Mouse (Mus musculus) large intestine, adult 2 months (tissue): ENCODE measurements around the gene Ist1. TPM values are rescaled to one million over a fixed set of nuclear protein-coding genes. Genes with fewer than 3 reads are reported as not detected.

ENCODE experiments used
- DNase-seq: peaks from one replicate; pipeline ENCODE4 v3.0.0-alpha.2; 2012; ENCODE audit warnings: low read depth, low spot score
- WGBS: fragments of 180-500 bp; shearing (Covaris S2); methylation state at CpG from one replicate; pipeline ENCODE4 v1.1.7; 2018; 5-methylcytosine and 5-hydroxymethylcytosine counted together
- polyA plus RNA-seq: library from polyadenylated mRNA; depleted of rRNA; stranded (reverse); fragments of >200 nt; gene quantifications from 2 replicates; pipeline ENCODE4 v1.2.3, GENCODE M21; 2012

Gene Ist1
- polyA plus RNA-seq, 1 experiment, result 54.0 TPM

- WGBS, result 33% methylated on average over 5 of the region's 5 CpGs
- no peak for DNase-seq
These were observed 1.3 kb downstream of the Ist1 start for GRCm38 (mm10) chr8:109691769-109692168.

GRCm38 (mm10) chr8:109687248-109687647 is 5.8 kb downstream of the Ist1 start:
- WGBS, result 84% methylated on average over 5 of the region's 5 CpGs
- DNase-seq, result no peak

GRCm38 (mm10) chr8:109682120-109682519 is 10.9 kb downstream of the Ist1 start:
- DNase-seq, result no peak
- WGBS, result 93% methylated on average over 5 of the region's 5 CpGs

- DNase-seq, result no peak
- WGBS, result 58% methylated on average over 3 of the region's 3 CpGs
These were observed 11.5 kb downstream of the Ist1 start for GRCm38 (mm10) chr8:109681535-109681934.

- WGBS, result 94% methylated on average over 9 of the region's 9 CpGs
- no peak for DNase-seq
These were observed 17.0 kb downstream of the Ist1 start for GRCm38 (mm10) chr8:109675896-109676643.

- WGBS, result 90% methylated on average over 2 of the region's 2 CpGs
- DNase-seq, result no peak
These were observed 19.5 kb downstream of the Ist1 start for GRCm38 (mm10) chr8:109673596-109673995.

GRCm38 (mm10) chr8:109672656-109673055 is 20.4 kb downstream of the Ist1 start:
- 84% methylated on average over 5 of the region's 5 CpGs for WGBS

GRCm38 (mm10) chr8:109666616-109667015 is 26.4 kb downstream of the Ist1 start:
- WGBS, result 74% methylated on average over 5 of the region's 5 CpGs
- DNase-seq, result no peak

More at GRCm38 (mm10) chr8:109672656-109673055, 20.4 kb downstream of the Ist1 start:
- DNase-seq, result no peak

GRCm38 (mm10) chr8:109662328-109662727 is 30.7 kb downstream of the Ist1 start:
- DNase-seq, result no peak
- 60% methylated on average over 3 of the region's 3 CpGs for WGBS

GRCm38 (mm10) chr8:109656860-109657259 is 36.2 kb downstream of the Ist1 start:
- no peak for DNase-seq

GRCm38 (mm10) chr8:109650801-109651200 is 42.3 kb downstream of the Ist1 start:
- WGBS, result 67% methylated on average over 10 of the region's 10 CpGs

More at GRCm38 (mm10) chr8:109656860-109657259, 36.2 kb downstream of the Ist1 start:
- 75% methylated on average over 3 of the region's 3 CpGs for WGBS

GRCm38 (mm10) chr8:109648469-109648868 is 44.6 kb downstream of the Ist1 start:
- DNase-seq, result no peak
- WGBS, result 44% methylated on average over 7 of the region's 7 CpGs

More at GRCm38 (mm10) chr8:109650801-109651200, 42.3 kb downstream of the Ist1 start:
- no peak for DNase-seq

- WGBS, result 63% methylated on average over 11 of the region's 11 CpGs
These were observed 45.7 kb downstream of the Ist1 start for GRCm38 (mm10) chr8:109647331-109647730.

GRCm38 (mm10) chr8:109641236-109641635 is 51.8 kb downstream of the Ist1 start:
- WGBS, result 70% methylated on average over 5 of the region's 5 CpGs
- DNase-seq, result no peak

More at GRCm38 (mm10) chr8:109647331-109647730, 45.7 kb downstream of the Ist1 start:
- no peak for DNase-seq

GRCm38 (mm10) chr8:109640410-109640809 is 52.6 kb downstream of the Ist1 start:
- DNase-seq, result no peak
- 47% methylated on average over 7 of the region's 7 CpGs for WGBS

- 81% methylated on average over 5 of the region's 5 CpGs for WGBS
- DNase-seq, result no peak
These were observed 54.2 kb downstream of the Ist1 start for GRCm38 (mm10) chr8:109638851-109639250.

- DNase-seq, result no peak
- 90% methylated on average over 8 of the region's 8 CpGs for WGBS
These were observed 57.9 kb downstream of the Ist1 start for GRCm38 (mm10) chr8:109635146-109635545.

GRCm38 (mm10) chr8:109632498-109632897 is 60.6 kb downstream of the Ist1 start:
- DNase-seq, result no peak
- 77% methylated on average over 5 of the region's 5 CpGs for WGBS

GRCm38 (mm10) chr8:109628638-109629037 is 64.4 kb downstream of the Ist1 start:
- 44% methylated on average over 6 of the region's 6 CpGs for WGBS
- DNase-seq, result no peak
